Mouse (Mus musculus): ENCODE measurements around the gene Cnnm2.

The Cnnm2 gene

DNA sequence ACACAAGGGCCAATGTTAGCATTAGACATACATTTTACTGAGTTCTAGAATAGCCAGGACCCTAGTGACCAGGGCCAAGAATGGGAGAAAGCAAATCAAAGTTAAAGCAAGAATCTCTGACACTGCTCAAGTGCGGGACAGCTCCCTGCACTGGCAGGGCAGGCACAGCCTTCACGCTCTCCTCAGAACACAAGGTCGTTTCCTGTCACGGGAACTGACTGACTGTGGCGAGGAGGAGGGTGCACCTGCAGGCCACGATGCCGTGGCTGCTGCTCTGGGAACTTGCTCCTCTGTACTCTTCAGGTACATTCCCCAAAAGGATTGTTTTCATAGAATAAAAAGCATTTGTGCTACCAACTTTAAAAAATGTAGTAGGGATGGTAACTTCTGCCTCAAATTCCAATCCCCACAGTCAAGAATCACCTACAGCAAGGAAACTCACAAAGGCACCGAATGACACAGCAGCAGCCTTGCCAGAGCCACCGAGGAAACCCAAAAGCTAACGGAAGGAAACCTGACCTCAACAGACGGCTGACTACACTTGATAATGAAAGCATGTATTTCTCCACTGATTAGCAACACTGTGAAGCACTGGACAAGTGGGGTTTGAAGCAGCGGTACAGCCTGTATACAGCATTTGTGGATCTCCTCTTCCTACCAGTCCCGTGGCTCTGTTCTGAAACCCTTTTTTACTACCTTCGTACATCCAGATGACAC lies 126.6 kb downstream of the Cnnm2 start:
- DNase-seq = peak; percentile 25 to 39

GRCm38 (mm10) chr19:46889666-46890065 lies 128.3 kb downstream of the Cnnm2 start:
- DNase-seq = no peak

- no peak for DNase-seq
Observed at GRCm38 (mm10) chr19:46890657-46891056, 129.3 kb downstream of the Cnnm2 start.

- DNase-seq = no peak
Observed at GRCm38 (mm10) chr19:46892856-46893255, 131.5 kb downstream of the Cnnm2 start.

GRCm38 (mm10) chr19:46893484-46893883 lies 132.1 kb downstream of the Cnnm2 start:
- no peak for DNase-seq

DNA sequence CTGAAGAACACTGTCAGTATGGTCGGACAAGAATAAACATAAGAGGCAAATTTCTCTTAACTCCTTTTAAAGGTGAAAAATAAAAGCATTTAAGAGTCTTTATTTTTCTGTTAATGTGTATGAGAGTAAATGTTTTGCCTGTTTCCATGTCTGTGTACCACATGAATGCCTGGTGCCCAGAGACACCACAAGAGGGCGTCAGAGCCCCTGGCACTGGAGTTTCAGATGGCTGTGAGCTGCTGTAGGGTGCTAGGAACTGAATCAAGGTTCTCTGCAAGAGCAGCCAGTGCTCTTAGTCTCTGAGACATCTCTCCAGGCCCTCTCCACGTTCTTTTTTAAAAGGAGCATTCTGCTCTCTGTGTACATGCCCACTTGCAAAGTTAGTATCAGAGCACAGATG lies 135.7 kb downstream of the Cnnm2 start:
- peak; percentile 13 to 17 for DNase-seq

- no peak for DNase-seq
Observed at GRCm38 (mm10) chr19:46898222-46898621, 136.8 kb downstream of the Cnnm2 start.

GRCm38 (mm10) chr19:46899306-46899705 lies 137.9 kb downstream of the Cnnm2 start:
- no peak for DNase-seq

DNA sequence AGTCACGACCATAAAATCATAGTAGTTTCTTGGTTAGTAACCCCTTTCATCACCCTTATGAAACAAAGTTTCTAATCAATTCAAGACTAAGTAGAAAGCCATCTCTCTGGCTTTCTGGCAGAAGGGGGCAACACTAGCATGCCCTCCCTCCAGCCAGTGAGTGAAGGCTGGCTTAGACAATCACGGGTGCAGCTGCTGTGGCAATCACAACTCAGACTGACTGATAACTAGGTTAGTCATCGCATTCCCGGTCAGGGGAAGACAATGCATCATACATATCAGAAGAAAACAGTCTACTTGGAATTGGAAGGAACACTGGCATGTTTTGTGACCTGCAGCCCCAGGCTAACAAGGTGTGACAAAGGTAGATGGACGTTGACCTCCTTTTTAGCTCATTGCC lies 138.5 kb downstream of the Cnnm2 start:
- DNase-seq = no peak

DNA sequence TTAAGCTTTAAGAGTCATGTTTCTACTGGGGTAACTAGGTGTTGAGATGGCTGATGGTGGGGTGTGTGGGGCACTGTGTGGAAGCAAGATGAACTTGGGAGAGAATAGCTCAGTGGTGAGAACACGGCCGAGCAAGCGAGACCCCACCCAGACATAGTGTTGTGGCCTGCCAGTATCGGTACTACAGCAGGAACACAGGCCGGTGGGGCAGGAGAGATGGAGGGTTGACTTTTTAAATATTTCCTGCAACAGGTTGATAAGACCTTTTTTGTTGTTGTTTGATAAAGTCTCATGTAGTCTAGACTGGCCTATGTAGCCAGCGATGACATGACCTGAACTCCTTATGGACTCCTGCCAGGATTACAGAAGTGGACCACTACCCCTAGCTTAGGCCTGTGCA lies 139.4 kb downstream of the Cnnm2 start:
- no peak for DNase-seq

GRCm38 (mm10) chr19:46901323-46901722 lies 139.9 kb downstream of the Cnnm2 start:
- DNase-seq = no peak

- DNase-seq = no peak
Observed at GRCm38 (mm10) chr19:46903379-46903778, 142.0 kb downstream of the Cnnm2 start.

DNA sequence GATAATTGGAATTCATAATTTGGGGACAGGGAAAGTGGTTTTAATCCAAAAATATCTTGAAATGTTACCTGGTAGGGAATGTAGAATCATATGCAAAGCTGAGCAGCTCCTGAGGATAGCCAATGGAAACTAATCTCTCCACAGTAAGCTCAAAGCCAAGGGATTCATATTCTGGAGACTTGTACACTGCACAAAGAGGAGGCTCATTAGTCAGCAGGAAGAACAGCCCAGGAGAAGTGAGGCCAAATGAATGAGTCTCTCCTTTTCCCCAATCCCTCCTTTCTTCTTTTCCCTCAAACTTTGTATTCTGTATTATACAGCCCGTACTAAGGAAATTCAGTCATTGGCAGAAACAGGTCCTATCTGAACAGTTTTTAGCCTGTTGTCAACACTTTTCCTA lies 143.5 kb downstream of the Cnnm2 start:
- no peak for DNase-seq

DNA sequence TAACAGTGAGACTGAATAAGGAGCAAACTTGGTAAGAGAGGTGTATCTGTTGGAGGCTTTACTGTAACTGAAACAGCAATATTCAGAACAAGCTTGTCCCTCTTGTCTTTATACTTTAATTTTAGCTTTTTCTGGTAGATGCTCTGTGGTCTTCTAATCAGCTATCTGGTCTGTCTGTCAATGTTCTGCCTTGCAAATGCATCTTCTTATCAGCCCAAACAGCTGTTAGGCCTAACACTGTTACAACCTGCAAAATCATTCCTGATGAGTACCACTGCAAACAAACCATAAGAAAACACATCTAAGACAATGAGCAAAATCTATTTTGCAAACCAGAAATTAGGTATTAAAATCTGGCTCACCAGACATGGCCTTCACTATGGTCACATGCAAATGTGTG lies 144.0 kb downstream of the Cnnm2 start:
- DNase-seq = no peak

- no peak for DNase-seq
Observed at GRCm38 (mm10) chr19:46905971-46906370, 144.6 kb downstream of the Cnnm2 start.

DNA sequence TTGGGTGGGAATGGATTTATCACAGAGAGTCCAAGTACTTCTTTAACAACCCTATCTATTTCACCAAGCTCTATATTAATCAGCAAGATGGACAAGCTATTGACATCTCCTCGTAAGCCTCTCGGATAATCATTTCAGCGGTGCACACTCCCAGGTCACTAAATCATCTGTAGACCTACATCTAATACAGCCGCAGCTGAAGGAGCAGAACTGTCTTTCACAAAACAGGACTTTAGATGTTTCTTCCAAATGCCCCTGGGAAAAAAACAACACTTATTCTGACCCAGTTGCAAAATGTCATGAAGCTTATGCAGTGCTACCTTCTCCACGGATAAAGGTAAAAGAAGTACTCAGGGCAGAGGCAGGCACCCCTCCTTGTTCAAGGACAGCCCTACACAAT lies 146.8 kb downstream of the Cnnm2 start:
- no peak for DNase-seq

- no peak for DNase-seq
Observed at GRCm38 (mm10) chr19:46908977-46909376, 147.6 kb downstream of the Cnnm2 start.

DNA sequence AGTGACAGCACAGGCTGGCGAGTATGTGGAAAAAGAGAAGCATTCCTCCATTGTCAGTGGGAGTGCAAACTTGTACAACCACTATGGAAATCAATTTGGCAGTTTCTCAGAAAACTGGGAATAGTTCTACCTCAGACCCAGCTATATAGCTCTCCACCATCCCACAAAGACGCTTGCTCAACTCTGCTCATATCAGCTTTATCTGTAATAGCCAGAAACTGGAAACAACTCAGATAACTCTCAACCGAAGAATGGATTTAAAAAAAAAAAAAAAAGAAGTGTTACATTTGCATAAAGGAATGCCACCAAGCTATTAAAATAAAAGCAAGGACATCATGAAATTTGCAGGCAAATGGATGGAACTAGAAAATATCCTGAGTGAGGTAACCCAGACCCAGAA lies 150.1 kb downstream of the Cnnm2 start:
- no peak for DNase-seq

- DNase-seq = no peak
Observed at GRCm38 (mm10) chr19:46913626-46914025, 152.2 kb downstream of the Cnnm2 start.

DNA sequence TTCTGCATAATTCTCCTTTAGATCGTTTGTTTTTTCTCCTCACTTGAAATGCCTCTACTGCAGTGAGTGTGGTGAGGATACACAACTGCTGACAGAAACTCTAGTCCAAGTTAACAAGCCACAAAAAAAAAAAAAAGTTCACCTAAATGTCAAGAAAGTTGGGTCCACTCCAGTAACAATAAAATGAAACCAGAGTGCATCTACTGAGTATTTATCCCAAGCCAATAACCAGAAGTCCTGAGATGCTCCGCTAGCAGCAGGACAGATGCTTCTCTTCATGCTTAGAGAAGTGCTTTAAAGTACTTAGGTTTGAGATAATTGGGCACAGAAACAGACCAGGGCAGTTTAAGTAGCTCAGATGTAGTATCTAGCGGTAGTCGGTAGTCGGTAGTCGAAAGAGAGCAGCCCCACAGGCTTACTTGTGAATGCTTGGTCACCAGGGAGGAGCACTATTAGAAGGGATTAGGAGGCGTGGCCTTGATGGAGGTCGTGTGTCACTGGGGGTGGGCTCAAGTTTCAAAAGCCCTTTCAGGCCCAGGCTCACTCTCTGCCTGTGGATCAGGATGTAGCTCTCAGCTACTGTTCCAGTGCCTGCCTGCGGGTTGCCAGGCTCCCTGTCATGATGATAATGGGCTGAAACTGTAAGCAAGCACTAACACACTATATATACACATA lies 154.1 kb downstream of the Cnnm2 start:
- DNase-seq = no peak

GRCm38 (mm10) chr19:46920571-46920970 lies 159.2 kb downstream of the Cnnm2 start:
- DNase-seq = no peak

- no peak for DNase-seq
Observed at GRCm38 (mm10) chr19:46926357-46926756, 165.0 kb downstream of the Cnnm2 start.

GRCm38 (mm10) chr19:46926951-46927350 lies 165.6 kb downstream of the Cnnm2 start:
- no peak for DNase-seq

DNA sequence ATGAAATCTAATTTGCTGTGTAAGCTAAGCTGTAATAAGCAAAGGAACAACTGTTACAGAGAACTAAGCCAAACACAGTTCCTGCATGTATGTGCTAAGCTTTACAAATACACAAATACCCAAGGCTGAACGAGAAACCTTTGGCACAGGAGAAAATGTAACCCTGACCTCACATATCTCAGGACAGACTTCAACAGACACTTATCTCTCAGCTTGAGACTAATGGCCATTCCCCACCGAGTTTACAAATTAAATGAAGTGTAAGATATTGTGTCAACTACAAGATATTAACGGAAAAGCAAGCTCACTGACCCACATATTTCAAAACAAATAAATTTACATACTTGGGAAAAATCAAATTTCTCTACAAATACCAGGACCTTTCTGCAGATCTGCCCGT lies 166.7 kb downstream of the Cnnm2 start:
- no peak for DNase-seq

All from B cell, adult 2 months (primary cell).